Comparison of ENCODE assay signal across 8 mouse cellular contexts in genomic region chr9:64016648-64017400, GRCm38 (mm10). TPM values are rescaled to one million over a fixed set of nuclear protein-coding genes. Genes with fewer than 3 reads are reported as not detected.
DNase-seq lines count a peak whose midpoint lies in the region; ATAC-seq and TF ChIP-seq lines count a peak whose summit lies in the region.

No protein-coding gene starts in this region.

- H3K27me3 ChIP-seq in kidney, adult 2 months (replicated peaks; ENCODE audit: control insufficient read depth, insufficient read depth, low read length) = no peaks in the 10 kb centered on the region
- H3K27me3 ChIP-seq in lung, embryonic 15.5 days = no peaks in the 10 kb centered on the region

- ATAC-seq in lung, embryonic 15.5 days (ENCODE audit: borderline replicate concordance, extremely low read depth, low FRiP score, low TSS enrichment) = no peak

- no peak for TF ChIP-seq CTCF in kidney, adult 2 months (conservative IDR thresholded peaks at IDR 0.05; ENCODE audit: insufficient read depth, insufficient read length, low read depth, low read length)

- H3K9me3 ChIP-seq in lung, embryonic 15.5 days = peaks cover 2% of the 10 kb centered on the region; the same call in 1 of the 2 replicates

- H3K4me2 ChIP-seq in lung, embryonic 15.5 days = peak overlapping the region; percentile 94

- peaks cover 3% of the 10 kb centered on the region; the same call in 1 of the 2 replicates for H3K4me1 ChIP-seq in kidney, adult 2 months (ENCODE audit: control insufficient read depth, insufficient read depth, low read length)
- H3K4me1 ChIP-seq in lung, embryonic 15.5 days = peaks cover 40% of the 10 kb centered on the region

- TF ChIP-seq POLR2A in kidney, adult 2 months (IDR thresholded peaks at IDR 0.05; ENCODE audit: low read depth, low read length) = no peak

- peak overlapping the region; percentile 98 for H3K9ac ChIP-seq in lung, embryonic 15.5 days

- H3K27ac ChIP-seq in kidney, adult 2 months (ENCODE audit: insufficient read depth, low read depth, low read length) = peak overlapping the region; percentile 87; the same call in 1 of the 2 replicates
- H3K27ac ChIP-seq in lung, embryonic 15.5 days = peak overlapping the region; percentile 99

- H3K36me3 ChIP-seq in kidney, adult 2 months (ENCODE audit: control insufficient read depth, insufficient read depth, low read length) = no peaks in the 10 kb centered on the region
- H3K36me3 ChIP-seq in lung, embryonic 15.5 days = peaks cover 28% of the 10 kb centered on the region

- DNase-seq in adrenal gland, adult 2 months = peak; percentile 76
- DNase-seq in adrenal gland, postnatal 4 days (ENCODE audit: low spot score in 2 of 2) = no peak
- peak; percentile 90 for DNase-seq in embryo, embryonic 10.5 days (ENCODE audit: low spot score)
- peak; percentile 51 for DNase-seq in heart, adult 8-10 months (ENCODE audit: low spot score)
- peak; percentile 68 for DNase-seq in kidney, adult 2 months
- peak; percentile 87 for DNase-seq in retina, postnatal 1 day
- DNase-seq in spleen, postnatal 10 days (ENCODE audit: low spot score in 2 of 2) = no peak

- WGBS in kidney, adult 2 months = 6% methylated on average over 25 of the region's 25 CpGs
- WGBS in lung, embryonic 15.5 days = 3% methylated on average over 25 of the region's 25 CpGs

- 0 out of 2 replicates have a peak overlapping the region, but pooled peaks have one; percentile 3 for H3K4me3 ChIP-seq in kidney, adult 2 months (ENCODE audit: insufficient read depth, low read depth, low read length)
- peak overlapping the region; percentile 88 for H3K4me3 ChIP-seq in lung, embryonic 15.5 days

RNA-seq across cellular contexts. Expression of gene Smad6, which starts 5.0 kb away (rescaled TPM):
- total RNA-seq in adrenal gland, adult 2 months (2021) = 10 to 100 TPM in 1 of 2 experiments, 1 to 10 TPM in 1; 6.0 to 12.9 TPM
- polyA plus RNA-seq in adrenal gland, adult 2 months (2012; rRNA removed) = 43.4 and 52.4 TPM in 2 replicates
- 10 to 100 TPM; 28.8 to 32.9 TPM for total RNA-seq in adrenal gland, postnatal 4 days (2021)
- total RNA-seq in heart, adult 8-10 months (2022) = 10 to 100 TPM; 10.9 to 16.5 (median 11.9) TPM
- polyA plus RNA-seq in kidney, adult 2 months (2012; rRNA removed) = 15.9 and 22.8 TPM in 2 replicates
- 13.2 and 14.1 TPM in 2 replicates for polyA plus RNA-seq in lung, embryonic 15.5 days (2015; fragmentation: Nextera tagmentation; extraction: Ambion mirVana)

Comparison
In these comparisons a context has a peak if more than half of its experiments do, and no peak if none do; other contexts are left out.
1. DNase-seq: peak in adrenal gland, adult 2 months (single experiment), embryo, embryonic 10.5 days (single experiment), heart, adult 8-10 months (single experiment), kidney, adult 2 months (single experiment) and retina, postnatal 1 day (single experiment); none in adrenal gland, postnatal 4 days (0 of 2) and spleen, postnatal 10 days (0 of 2).